Mouse (Mus musculus) CH12F3 (cell line): ENCODE measurements around the gene Olfr103.

Experiments
- in situ Hi-C: fragments of 300-500 bp; cut with MboI; formaldehyde crosslinking; loops from 2 replicates; pipeline ENCODE4 v1.14.3; 2020; ENCODE audit warnings: low sequenced_read_pairs

The Olfr103 gene

DNA sequence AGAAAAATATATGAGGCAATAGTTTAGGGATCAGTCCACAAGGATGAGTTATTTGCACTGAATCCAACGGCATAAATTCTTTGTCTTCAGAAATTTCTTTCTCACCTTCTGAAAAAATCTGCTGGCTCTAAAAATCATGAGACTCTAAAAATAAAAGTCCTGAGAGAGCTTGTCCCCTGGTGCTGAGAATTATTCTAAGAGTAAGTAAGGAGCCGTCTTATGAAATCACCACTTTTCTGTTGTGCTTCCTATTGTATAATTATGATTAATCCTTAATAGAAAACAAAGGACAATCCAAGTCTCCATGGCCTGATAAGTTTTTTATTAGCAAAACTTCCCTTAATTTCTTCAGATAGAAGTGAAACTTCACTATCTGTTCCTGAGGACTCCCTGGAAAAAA is at the start of gene Olfr103:
TSS of gene Olfr103 (minus strand) at position 101 of the 400 bp plus-strand sequence.
- in situ Hi-C loops, result no loop called here

DNA sequence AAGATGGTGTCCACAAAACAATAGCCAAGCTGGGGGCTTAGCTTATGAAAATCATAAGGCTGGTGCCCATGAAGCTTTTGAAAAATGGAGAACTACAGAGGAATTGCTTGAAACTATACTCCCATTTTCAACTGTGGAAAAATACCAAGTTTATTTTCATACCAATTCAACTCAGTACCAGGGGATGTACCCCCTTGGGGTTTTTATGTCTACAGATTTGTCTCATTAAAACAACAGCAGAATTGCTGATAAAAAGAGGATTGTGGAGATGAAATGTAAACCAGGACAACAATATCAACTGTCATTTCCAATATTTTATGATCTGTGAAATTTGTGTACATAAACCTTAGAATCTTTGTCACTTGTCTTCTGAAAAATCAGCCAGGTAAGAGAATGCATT is 39.2 kb upstream of the Olfr103 start, which contains the start of gene Olfr105-ps:
TSS of gene Olfr105-ps (plus strand) at position 301 of the 400 bp plus-strand sequence.
- in situ Hi-C loops, result no loop called here

DNA sequence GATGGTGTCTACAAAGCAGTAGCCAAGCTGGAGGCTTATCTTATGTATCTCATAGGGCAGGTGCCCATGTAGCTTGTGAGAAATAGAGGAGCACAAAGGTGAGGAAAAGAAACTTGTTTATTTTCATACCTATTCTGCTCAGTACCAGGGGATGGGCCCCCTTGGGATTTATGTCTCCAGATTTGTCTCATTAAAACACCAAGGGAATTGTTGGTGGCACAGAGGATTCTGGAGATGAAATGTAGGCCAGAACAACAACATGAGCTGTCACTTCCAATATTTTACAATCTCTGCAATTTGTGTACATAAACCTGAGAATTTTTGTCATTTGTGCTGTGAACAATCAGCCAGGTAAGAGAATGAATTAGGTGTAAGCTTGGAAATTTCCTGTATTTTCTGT is 19.8 kb upstream of the Olfr103 start, which contains the start of gene Olfr104-ps:
TSS of gene Olfr104-ps (plus strand) at position 301 of the 400 bp plus-strand sequence.
- in situ Hi-C loops, result no loop called here

DNA sequence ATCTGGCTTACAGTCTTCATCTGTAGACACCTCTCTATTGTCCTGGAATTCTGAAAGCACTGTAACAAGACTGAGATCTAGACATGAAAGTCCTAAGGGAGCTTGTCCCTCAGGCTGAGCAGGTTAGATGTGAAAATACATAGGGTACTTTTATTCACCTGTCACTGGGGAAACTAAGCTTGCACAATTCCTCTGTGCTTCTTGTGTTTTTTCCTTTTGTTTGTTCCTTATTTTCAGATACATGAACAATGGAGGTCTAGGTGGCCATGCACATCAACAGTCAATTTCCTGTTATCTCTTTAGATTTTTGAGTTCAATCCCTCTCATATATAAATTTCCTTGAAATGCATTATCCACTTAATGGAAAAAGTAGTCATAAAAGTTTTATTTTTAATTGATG is 22.5 kb downstream of the Olfr103 start, which contains the start of gene Olfr102:
TSS of gene Olfr102 (minus strand) at position 101 of the 400 bp plus-strand sequence.
- in situ Hi-C loops, result no loop called here

DNA sequence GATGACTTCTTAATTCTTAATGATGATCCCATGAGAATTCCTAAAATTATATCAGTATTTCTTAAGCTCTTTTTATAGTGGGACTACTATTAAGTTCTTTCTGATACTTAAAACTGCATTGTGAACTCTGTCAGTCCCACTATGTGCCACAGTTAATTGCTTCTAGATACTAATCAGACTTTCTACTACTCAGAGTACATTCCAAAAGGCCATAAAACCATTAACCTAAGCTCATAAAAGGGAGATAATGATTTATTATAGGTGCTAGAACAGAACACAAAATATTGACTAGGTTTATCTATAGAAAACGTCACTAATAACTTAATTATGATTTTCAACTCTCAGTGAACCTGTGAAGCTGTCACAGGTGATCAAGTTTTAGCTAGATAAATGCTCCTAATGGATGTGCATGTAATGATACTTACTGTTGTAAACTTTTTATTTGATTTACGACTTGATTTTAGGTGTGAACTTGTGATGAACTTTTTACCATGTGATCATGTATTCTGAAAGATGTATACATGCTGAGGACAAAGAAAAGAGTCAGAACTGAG is 29.3 kb downstream of the Olfr103 start:
- in situ Hi-C loops, result no loop called here

DNA sequence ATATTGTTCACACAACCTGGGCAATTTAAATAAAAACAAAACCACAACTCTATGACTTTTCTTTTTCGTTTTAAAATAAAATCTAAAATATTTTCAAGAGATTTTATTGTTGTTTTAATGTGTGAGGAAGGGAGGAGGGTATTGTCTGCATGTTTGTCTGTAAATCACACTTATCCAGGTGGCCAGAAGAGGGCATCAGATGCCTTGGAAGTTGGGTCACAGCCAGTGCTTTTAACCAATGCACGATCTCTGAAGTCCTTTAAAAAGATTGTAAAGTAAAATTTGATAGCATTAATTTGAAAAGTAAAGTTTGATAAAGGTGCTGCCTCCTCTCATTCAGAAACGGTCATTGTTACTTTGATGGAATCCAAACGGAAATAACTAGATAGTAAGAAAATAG is 31.0 kb downstream of the Olfr103 start:
- in situ Hi-C loops, result no loop called here

DNA sequence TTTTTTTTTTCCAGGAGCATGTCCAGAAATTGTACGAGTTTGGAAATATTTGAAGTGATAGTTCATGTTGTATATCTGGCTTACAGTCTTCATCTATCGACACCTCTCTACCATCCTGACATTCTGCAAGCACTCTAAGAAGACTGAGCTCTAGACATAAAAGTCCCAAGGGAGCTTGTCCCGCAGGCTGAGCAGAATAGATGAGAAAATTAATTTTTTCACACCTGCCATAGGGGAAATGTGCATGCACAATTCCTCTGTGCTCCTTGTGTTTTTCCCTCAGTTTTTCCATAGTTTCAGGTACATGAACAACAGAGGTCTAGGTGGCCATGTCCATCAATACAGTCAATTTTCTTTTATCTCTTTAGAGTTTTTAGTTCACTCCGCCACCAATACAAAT is 35.3 kb downstream of the Olfr103 start, which contains the start of gene Olfr101:
TSS of gene Olfr101 (minus strand) at position 101 of the 400 bp plus-strand sequence.
- in situ Hi-C loops, result no loop called here
